Mouse (Mus musculus): Measurements from ENCODE around the gene Olfr446.

Gene Olfr446

GRCm38 (mm10) chr6:42921077-42921476 is at the start of gene Olfr446:
TSS of gene Olfr446 (plus strand) at chr6:42921377.
- DNase-seq (ENCODE audit: low spot score in 2 of 2): no peak

GRCm38 (mm10) chr6:42876323-42876722 is 44.9 kb upstream of the Olfr446 start:
- no peak for DNase-seq (ENCODE audit: low spot score in 2 of 2)

- no peak for DNase-seq (ENCODE audit: low spot score in 2 of 2)
These were observed 31.0 kb upstream of the Olfr446 start, which contains the start of gene Olfr448 for GRCm38 (mm10) chr6:42890141-42890540. TSS of gene Olfr448 (plus strand) at chr6:42890441.

- no peak for DNase-seq (ENCODE audit: low spot score in 2 of 2)
These were observed 20.8 kb upstream of the Olfr446 start for GRCm38 (mm10) chr6:42900345-42900744.

- DNase-seq (ENCODE audit: low spot score in 2 of 2): no peak
These were observed 12.6 kb upstream of the Olfr446 start, which contains the start of gene Olfr447 for GRCm38 (mm10) chr6:42908578-42908977. TSS of gene Olfr447 (plus strand) at chr6:42908878.

- no peak for DNase-seq (ENCODE audit: low spot score in 2 of 2)
These were observed 27.6 kb downstream of the Olfr446 start, which contains the start of gene Olfr444 for GRCm38 (mm10) chr6:42948767-42949166. TSS of gene Olfr444 (plus strand) at chr6:42949067.

- DNase-seq (ENCODE audit: low spot score in 2 of 2): no peak
These were observed 59.2 kb downstream of the Olfr446 start for GRCm38 (mm10) chr6:42980377-42980776.

All from thymus, postnatal 10 days (tissue).